Mouse (Mus musculus): ENCODE results near the gene Uqcrh. TPM values are rescaled to one million over a fixed set of nuclear protein-coding genes. Genes with fewer than 3 reads are reported as not detected.
A peak's percentile ranks its signal among the peaks of the same experiment; 100 is the strongest.

Uqcrh gene
- polyA plus RNA-seq, 1 experiment from 2014 or later: 389 TPM

DNA sequence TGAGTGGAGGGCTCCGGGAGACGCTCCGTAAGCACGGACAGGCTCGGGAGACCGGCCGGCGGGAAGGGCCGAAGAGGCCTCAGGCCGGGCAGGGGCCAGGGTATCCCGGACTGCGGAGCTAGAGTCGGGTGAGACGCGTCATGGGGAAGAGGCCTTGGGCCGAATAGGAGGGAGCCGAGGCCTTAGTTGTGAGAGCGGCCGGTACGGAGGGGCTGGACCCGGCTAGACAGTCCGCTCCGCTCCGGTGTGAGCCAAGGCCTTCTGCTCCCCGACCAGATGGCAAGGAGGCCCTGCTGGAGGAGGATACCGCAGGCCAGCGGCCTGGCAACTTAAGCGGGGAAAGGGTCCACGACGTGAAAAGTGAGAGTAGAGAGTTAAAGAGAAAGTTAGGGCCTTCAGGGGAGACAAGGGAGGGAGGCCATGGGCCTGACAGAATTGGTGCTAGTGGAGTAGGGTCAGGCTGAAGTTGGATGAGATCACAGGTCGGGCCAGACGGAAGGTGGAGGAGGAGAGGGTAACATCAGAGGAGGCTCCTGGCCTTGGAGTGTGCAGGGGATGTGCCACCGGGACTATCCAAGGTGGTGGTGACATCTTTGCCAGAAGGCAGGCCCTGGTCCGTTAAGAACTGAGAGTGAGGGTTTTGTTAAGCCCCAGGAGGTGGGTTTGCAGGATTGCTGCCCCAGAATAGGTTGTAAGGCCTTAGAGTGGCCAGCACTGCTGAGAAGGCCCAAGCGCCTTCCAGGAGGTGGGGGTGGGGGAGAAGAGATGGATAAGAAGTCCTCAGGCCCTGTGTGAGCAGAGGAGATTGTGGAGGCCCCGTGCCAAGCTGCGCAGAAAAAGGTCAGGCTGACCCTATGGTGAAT lies 1.7 kb upstream of the Uqcrh start:
- H3K27me3 ChIP-seq: no peaks in the 10 kb centered on the region

DNA sequence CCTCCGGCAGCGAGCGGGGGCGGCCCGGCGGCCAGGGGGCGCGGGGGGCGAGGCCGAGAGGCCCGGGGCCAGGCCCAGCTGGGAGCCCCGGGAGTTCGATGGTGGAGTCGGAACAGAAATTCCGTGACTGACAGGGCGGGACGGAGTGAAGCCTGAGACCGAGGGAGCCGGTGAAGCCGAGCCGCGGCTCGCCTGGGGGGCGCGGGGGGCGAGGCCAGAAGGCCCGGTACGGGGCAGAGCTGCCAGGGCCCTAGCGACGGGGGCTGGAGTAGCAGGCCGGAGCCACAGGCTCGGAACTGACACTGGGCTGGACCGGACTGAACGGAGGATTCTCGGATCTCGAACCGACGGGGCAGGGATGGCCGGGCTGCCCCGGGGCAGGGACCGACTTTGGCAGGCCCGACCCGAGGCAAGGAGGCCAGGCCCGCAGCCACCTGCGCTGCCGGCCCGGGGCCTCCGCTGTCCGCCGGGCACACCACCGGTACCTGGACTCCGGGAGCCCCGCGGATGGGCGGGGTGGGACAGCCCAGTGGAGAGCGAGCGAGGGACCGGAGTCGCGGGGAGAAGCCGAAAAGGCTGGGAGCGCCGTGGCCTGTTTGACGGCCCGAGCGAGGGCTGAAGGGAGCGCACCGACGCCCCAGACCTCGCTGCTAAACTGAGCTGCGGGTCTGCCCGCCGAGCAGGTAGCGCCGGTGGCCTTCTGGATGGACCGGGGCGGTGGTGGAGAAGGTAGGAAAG lies 929 bp upstream of the Uqcrh start:
- under 1% methylated on average over 76 of the region's 77 CpGs for WGBS

More for the DNA sequence above, 1.7 kb upstream of the Uqcrh start:
- Histone ChIP-seq H3K36me3 (replicated peaks) (peaks cover 22% of the 10 kb centered on the region), H3K4me2 (peak overlapping the region; percentile 92), H3K9me3 (no peaks in the 10 kb centered on the region), H3K27ac (peak overlapping the region; percentile 99), H3K4me3 (replicated peaks) (peak overlapping the region; percentile 97), H3K4me1 (peaks cover 32% of the 10 kb centered on the region), H3K9ac (peak overlapping the region; percentile 98)
- WGBS: 2% methylated on average over 37 of the region's 37 CpGs
- peak; percentile 21 for ATAC-seq (ENCODE audit: low FRiP score)

DNA sequence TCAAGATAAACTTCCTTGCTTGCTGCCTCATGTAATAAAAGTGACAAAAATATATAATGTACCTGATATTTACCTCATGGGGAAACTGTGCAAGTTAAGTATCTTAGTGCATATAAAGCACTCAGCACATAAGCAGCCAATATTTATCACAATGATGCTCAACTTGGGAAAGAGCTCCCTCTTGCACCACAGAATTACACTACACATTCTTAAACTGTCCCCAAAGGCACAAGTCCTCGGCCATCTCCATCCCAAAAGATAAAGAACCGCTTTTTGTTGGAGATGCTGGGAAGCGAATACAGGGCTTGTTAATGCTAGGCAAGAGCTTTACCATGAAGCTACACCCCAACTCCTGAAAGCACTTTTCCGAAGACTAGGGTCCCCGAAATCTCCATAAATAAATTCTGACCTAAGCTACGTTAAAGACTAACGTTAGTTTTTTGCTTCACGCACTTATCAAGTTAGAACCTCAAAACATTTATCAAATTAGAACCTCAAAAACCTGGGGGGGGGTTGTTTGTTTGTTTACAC lies 661 bp downstream of the Uqcrh start:
- H3K9me3 ChIP-seq: no peaks in the 10 kb centered on the region

More for the DNA sequence above, 929 bp upstream of the Uqcrh start:
- H3K36me3 ChIP-seq (replicated peaks): peaks cover 15% of the 10 kb centered on the region
- no peaks in the 10 kb centered on the region for H3K9me3 ChIP-seq
- H3K4me3 ChIP-seq (replicated peaks): peak overlapping the region; percentile 97
- peak overlapping the region; percentile 98 for H3K9ac ChIP-seq
- peaks cover 32% of the 10 kb centered on the region for H3K4me1 ChIP-seq
- peak overlapping the region; percentile 99 for H3K27ac ChIP-seq
- peak overlapping the region; percentile 92 for H3K4me2 ChIP-seq
- no peaks in the 10 kb centered on the region for H3K27me3 ChIP-seq
- ATAC-seq (ENCODE audit: low FRiP score): peak; percentile 77

DNA sequence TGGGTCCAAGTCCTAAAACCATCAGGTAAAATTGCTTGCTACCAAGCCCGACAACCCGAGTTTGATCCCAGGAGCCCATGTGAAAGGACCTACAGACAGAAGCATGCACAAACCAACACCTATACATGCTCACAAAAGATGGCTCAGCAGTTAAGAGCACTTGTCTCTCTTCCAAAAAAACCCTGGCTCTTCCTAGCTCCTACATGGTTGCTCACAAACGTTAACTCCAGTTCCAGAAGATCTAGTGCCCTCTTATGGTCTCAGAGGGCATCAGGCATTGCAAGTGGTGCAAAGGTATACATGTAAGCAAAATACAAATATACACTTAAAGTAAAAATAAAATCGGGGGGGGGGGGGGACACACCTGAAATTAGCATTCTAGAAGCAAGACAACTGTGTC lies 1.7 kb downstream of the Uqcrh start:
- peak overlapping the region; percentile 92 for H3K4me2 ChIP-seq

More for the DNA sequence above, 661 bp downstream of the Uqcrh start:
- Histone ChIP-seq H3K4me1 (peaks cover 32% of the 10 kb centered on the region), H3K9ac (peak overlapping the region; percentile 98), H3K27me3 (no peaks in the 10 kb centered on the region), H3K36me3 (replicated peaks) (peaks cover 12% of the 10 kb centered on the region), H3K4me2 (peak overlapping the region; percentile 92), H3K27ac (peak overlapping the region; percentile 99; the same call in 1 of the 2 replicates), H3K4me3 (replicated peaks) (peak overlapping the region; percentile 97)
- WGBS: 3% methylated on average over 8 of the region's 8 CpGs
- ATAC-seq (ENCODE audit: low FRiP score): no peak

DNA sequence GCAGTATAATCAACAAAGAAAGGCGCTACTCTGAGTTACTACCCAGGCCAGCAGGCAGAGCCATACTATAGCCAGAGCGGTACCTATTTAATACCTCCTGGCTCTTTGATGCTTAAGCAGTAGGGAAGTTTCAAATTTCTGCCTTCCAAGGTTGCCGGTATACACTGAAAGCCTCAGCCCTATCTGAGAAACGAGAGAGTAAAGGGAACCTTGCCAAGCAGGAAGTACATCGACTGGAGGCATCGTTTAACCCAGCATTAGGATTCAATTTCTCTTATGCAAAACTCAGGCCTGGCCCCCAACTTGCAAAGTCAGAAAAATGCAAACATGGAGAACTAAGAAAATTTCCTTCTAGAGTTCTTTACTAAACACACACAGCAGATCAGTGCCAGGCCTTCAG lies 4.8 kb downstream of the Uqcrh start:
- H3K9ac ChIP-seq: no peak overlapping the region
- H3K4me3 ChIP-seq (replicated peaks): no peak overlapping the region
- H3K9me3 ChIP-seq: no peaks in the 10 kb centered on the region
- no peak overlapping the region for H3K27ac ChIP-seq
- 94% methylated on average over 6 of the region's 6 CpGs for WGBS
- no peaks in the 10 kb centered on the region for H3K27me3 ChIP-seq
- ATAC-seq (ENCODE audit: low FRiP score): no peak
- H3K4me1 ChIP-seq: peaks cover 17% of the 10 kb centered on the region
- H3K36me3 ChIP-seq (replicated peaks): peaks cover 40% of the 10 kb centered on the region
- no peak overlapping the region for H3K4me2 ChIP-seq

More for the DNA sequence above, 1.7 kb downstream of the Uqcrh start:
- H3K4me1 ChIP-seq: peaks cover 32% of the 10 kb centered on the region
- H3K4me3 ChIP-seq (replicated peaks): no peak overlapping the region
- no peaks in the 10 kb centered on the region for H3K9me3 ChIP-seq
- H3K27ac ChIP-seq: no peak overlapping the region
- H3K27me3 ChIP-seq: no peaks in the 10 kb centered on the region
- WGBS: 55% methylated on average over 4 of the region's 4 CpGs
- H3K9ac ChIP-seq: no peak overlapping the region
- peaks cover 22% of the 10 kb centered on the region for H3K36me3 ChIP-seq (replicated peaks)
- no peak for ATAC-seq (ENCODE audit: low FRiP score)

DNA sequence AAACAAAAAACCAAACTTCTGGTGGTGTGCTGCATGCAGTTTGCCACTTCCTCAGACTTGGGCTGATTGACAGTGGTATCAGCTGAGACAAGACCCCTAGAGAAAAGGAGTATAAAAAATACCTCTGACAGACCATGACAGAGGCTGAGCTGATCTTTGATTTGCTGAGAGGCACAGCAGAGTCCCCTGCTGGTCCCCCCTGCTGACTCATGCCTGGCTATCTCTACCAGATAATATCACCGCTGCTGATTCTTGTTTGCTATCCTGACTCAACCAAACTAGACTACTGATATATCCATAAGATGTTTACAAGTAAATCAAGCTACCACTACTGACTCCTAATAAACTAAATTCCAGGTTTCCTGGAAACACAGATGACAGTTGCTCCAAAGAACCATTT lies 11.0 kb downstream of the Uqcrh start:
- Histone ChIP-seq H3K4me2 (no peak overlapping the region), H3K9me3 (no peaks in the 10 kb centered on the region), H3K36me3 (replicated peaks) (peaks cover 25% of the 10 kb centered on the region), H3K27ac (no peak overlapping the region), H3K4me1 (no peaks in the 10 kb centered on the region), H3K4me3 (replicated peaks) (no peak overlapping the region), H3K9ac (no peak overlapping the region), H3K27me3 (no peaks in the 10 kb centered on the region)
- no peak for ATAC-seq (ENCODE audit: low FRiP score)
- WGBS: 68% methylated on average over 1 of the region's 1 CpGs

DNA sequence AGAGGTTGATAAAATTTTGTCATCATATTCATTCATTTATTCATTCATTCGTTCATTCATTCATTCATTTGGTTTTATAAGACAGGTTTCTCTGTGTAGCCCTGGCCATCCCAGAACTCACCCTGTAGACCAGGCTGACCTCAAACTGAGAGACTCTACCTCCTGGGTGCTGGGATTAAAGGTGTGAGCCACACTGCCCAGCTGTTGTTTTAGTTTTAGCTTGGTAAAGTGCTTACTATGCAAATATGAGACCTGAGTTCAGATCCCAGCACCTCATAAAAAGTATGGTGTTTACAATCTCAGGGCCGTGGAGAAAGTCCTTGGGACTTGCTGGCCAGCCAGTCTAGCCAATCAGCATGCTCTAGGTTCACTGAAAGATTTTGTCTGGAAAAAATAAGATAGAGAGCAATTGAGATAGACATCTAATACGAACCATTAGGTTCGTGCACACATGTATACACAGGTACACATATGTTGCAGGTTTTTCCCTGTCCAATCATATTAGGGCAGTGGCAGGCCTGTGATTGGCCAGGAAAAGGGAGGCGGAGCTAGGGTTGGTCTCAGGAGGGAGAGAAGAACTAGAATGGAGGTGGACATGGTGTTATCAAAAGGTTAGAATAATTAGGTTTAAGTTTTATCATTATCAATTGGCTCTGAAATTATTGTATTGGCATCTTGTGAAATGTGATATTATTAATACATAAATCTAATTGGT lies 15.7 kb downstream of the Uqcrh start:
- no peaks in the 10 kb centered on the region for H3K36me3 ChIP-seq (replicated peaks)
- H3K27me3 ChIP-seq: no peaks in the 10 kb centered on the region
- H3K4me3 ChIP-seq (replicated peaks): no peak overlapping the region
- peaks cover 3% of the 10 kb centered on the region for H3K4me1 ChIP-seq
- ATAC-seq (ENCODE audit: low FRiP score): no peak
- no peak overlapping the region for H3K9ac ChIP-seq
- no peak overlapping the region for H3K4me2 ChIP-seq
- no peak overlapping the region for H3K27ac ChIP-seq
- no peaks in the 10 kb centered on the region for H3K9me3 ChIP-seq
- WGBS: 78% methylated on average over 5 of the region's 5 CpGs

DNA sequence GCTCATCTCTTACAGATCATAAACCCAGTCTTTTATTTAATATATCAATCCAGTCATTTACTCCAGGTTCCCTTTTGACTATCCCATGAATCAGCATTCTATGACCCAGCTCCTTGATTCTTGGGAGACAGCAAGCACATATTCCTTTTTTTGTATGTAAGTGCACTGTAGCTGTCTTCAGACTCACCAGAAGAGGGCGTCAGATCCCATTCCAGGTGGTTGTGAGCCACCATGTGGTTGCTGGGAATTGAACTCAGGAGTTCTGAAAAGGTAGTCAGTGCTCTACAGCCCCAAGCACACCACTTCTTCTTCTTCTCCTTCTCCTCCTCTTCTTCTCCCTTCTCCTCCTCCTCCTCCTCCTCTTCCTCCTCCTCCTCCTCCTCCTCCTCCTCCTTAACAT lies 17.3 kb downstream of the Uqcrh start:
- no peaks in the 10 kb centered on the region for H3K27me3 ChIP-seq
- no peaks in the 10 kb centered on the region for H3K36me3 ChIP-seq (replicated peaks)
- no peak overlapping the region for H3K4me3 ChIP-seq (replicated peaks)
- WGBS: 0% methylated on average over 1 of the region's 1 CpGs
- H3K9me3 ChIP-seq: no peaks in the 10 kb centered on the region
- no peak for ATAC-seq (ENCODE audit: low FRiP score)
- no peak overlapping the region for H3K4me2 ChIP-seq
- H3K27ac ChIP-seq: no peak overlapping the region
- H3K4me1 ChIP-seq: peaks cover 12% of the 10 kb centered on the region
- no peak overlapping the region for H3K9ac ChIP-seq

DNA sequence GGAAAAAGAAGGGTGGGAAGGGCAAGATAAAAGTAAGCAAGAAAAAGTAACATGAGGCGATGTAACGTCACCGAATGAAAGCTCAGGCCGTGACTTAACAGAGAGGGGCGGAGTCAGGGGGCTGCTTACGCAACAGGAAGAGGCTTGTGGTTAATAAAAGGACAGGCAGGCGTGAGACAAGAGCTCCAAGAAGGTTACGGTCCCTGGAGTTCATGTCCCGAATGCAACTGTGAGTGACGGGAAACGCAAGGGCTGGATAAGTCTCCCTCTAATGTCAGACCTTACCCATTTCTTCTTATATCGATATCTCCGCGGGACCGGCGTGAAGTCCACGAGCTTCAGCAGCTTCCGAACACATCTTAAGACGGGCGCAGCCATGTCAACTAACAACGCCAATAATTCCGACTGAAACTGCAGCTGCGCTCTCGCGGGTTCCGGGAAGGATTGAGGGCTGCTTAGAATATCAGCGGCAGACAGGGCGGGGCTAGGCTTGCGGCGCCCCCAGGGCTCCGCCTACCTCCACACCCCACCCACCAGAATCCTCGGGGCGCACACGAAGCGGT lies 21.4 kb downstream of the Uqcrh start, which contains the start of gene Nsun4:
TSS of gene Nsun4 (minus strand) at position 478 of the 563 bp plus-strand sequence.
- no peaks in the 10 kb centered on the region for H3K36me3 ChIP-seq (replicated peaks)
- H3K4me2 ChIP-seq: peak within 1 kb of the TSS; percentile 81
- peak; percentile 96 for ATAC-seq (ENCODE audit: low FRiP score)
- H3K27ac ChIP-seq: peak within 1 kb of the TSS; percentile 91
- peak within 1 kb of the TSS; percentile 60 for H3K9ac ChIP-seq
- under 1% methylated on average over 35 of the region's 35 CpGs for WGBS
- peaks cover 19% of the 10 kb centered on the region for H3K4me1 ChIP-seq
- H3K9me3 ChIP-seq: no peaks in the 10 kb centered on the region
- H3K4me3 ChIP-seq (replicated peaks): peak within 1 kb of the TSS; percentile 57
- 0 out of 2 replicates have a peak, but pooled peaks cover 4% of the 10 kb centered on the region for H3K27me3 ChIP-seq

DNA sequence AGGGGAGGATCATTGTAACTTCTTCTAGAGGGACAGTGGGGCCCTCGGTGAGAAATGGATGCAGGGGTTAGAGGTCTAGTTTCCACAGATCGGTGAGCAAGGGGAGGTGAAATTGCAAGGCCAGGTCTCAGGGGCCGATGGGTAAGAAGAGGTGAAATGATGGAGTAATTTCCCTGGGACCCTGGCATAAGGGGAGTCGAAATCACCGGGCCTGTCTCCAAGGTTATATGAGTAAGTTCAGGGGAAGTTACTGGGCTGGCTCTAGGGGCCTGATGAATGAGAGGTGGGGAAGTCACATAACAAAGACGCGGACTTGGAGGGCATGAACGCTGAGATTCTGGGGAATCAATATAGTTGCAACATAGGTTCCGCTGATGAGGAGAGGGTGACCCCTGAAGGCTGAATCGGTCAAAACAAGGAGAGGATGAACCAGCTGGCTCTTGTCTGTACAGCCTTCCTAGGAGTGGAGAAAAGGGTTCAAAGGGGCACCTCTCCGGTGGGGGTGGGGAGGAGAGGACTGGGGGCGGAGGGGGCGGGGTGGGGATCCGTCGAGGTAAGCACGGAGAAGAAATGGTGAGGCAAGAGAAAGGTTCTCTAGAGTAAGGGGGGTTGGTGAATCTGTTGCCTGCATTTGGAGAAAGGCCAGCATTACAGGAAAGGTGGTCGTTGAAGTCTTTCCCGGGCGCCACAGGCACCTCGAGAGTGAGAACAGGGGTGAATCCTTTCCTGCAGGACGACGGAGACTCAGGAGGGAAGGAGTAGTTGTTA lies 22.2 kb downstream of the Uqcrh start:
- Histone ChIP-seq H3K27ac (peak overlapping the region; percentile 91), H3K9ac (peak overlapping the region; percentile 60), H3K4me2 (peak overlapping the region; percentile 81), H3K4me1 (peaks cover 19% of the 10 kb centered on the region), H3K36me3 (replicated peaks) (no peaks in the 10 kb centered on the region), H3K27me3 (0 out of 2 replicates have a peak, but pooled peaks cover 4% of the 10 kb centered on the region), H3K9me3 (no peaks in the 10 kb centered on the region), H3K4me3 (replicated peaks) (peak overlapping the region; percentile 57)
- WGBS: 11% methylated on average over 22 of the region's 22 CpGs
- peak; percentile 50 for ATAC-seq (ENCODE audit: low FRiP score)

DNA sequence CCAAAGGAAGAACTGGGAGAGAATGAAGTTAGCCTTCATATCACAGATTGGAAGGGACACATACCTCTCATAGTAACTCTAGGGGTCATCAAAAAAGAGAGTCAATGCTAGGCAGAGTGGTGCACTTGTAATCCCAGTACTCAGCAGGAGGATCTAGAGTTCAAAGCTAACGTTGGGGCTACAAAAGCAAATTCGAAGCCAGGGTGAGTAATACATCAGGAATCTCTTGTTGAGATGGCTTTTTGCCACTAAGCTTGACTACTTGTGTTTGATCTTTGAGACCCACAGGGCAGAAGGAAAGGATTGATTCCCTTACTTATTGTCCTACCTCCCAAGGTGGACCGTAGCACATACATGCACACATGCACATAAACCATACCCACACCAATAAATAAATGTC lies 25.7 kb downstream of the Uqcrh start:
- no peak overlapping the region for H3K4me3 ChIP-seq (replicated peaks)
- no peaks in the 10 kb centered on the region; the same call in 1 of the 2 replicates for H3K36me3 ChIP-seq (replicated peaks)
- no peak overlapping the region for H3K4me2 ChIP-seq
- no peak overlapping the region for H3K9ac ChIP-seq
- H3K4me1 ChIP-seq: peaks cover 16% of the 10 kb centered on the region
- H3K9me3 ChIP-seq: no peaks in the 10 kb centered on the region
- H3K27me3 ChIP-seq: 0 out of 2 replicates have a peak, but pooled peaks cover 4% of the 10 kb centered on the region
- WGBS: 87% methylated on average over 3 of the region's 3 CpGs
- ATAC-seq (ENCODE audit: low FRiP score): no peak
- no peak overlapping the region for H3K27ac ChIP-seq
